8 mouse cellular contexts compared by ENCODE assay signal in genomic region chr10:39732266-39733100, GRCm38 (mm10). TPM values are rescaled to one million over a fixed set of nuclear protein-coding genes. Genes with fewer than 3 reads are reported as not detected.
DNase-seq lines count a peak whose midpoint lies in the region; ATAC-seq lines count a peak whose summit lies in the region.

No protein-coding gene starts in this region.

- H3K4me1 ChIP-seq in intestine, embryonic 14.5 days (replicated peaks; ENCODE audit: control insufficient read depth, insufficient read depth, low read length): peaks cover 13% of the 10 kb centered on the region; the same call in 1 of the 2 replicates

- H3K4me3 ChIP-seq in intestine, embryonic 14.5 days (ENCODE audit: low read depth, low read length): peak overlapping the region; percentile 90

- peak overlapping the region; percentile 99 for H3K27ac ChIP-seq in intestine, embryonic 14.5 days (ENCODE audit: low read depth)

- peak overlapping the region; percentile 94 for H3K9ac ChIP-seq in intestine, embryonic 14.5 days (ENCODE audit: low read length)

- peak; percentile 59 for ATAC-seq in intestine, embryonic 14.5 days (replicated peaks; ENCODE audit: low FRiP score, low TSS enrichment, low read depth)

- intact Hi-C loops in gastrocnemius, postnatal 14 days (cut with DNase I; ENCODE audit: low total_unique reads): no loop called here
- intact Hi-C loops in left cerebral cortex, postnatal 25 days (cut with DNase I): loop anchor here (2.0 to 5.0 kb wide), 2 partner anchors 192 to 560 kb away; no protein-coding TSS in a partner anchor

- H3K9me3 ChIP-seq in intestine, embryonic 14.5 days (ENCODE audit: control insufficient read depth, low read length): no peaks in the 10 kb centered on the region

- H3K36me3 ChIP-seq in intestine, embryonic 14.5 days (ENCODE audit: control insufficient read depth, insufficient read depth, low read length): no peaks in the 10 kb centered on the region

- under 1% methylated on average over 90 of the region's 105 CpGs for WGBS in intestine, embryonic 14.5 days

- peak; percentile 84 for DNase-seq in adipocyte (ENCODE audit: low spot score)
- peak; percentile 82 for DNase-seq in embryo, embryonic 10.5 days (ENCODE audit: low spot score)
- DNase-seq in gastrocnemius, postnatal 14 days: peak; percentile 84
- peak; percentile 89 for DNase-seq in intestine, embryonic 14.5 days (ENCODE audit: low spot score)
- peak; percentile 74 to 83 for DNase-seq in left cerebral cortex, postnatal 25 days (ENCODE audit: low spot score in 2 of 2)
- DNase-seq in mesoderm, embryonic 11.5 days (ENCODE audit: low read depth, low spot score): peak; percentile 82
- DNase-seq in right cerebral cortex, postnatal 36 days (ENCODE audit: low spot score in 2 of 2): peak; percentile 64 to 67
- peak; percentile 87 for DNase-seq in yolk sac, embryonic 10.5 days (ENCODE audit: low spot score)

- peak overlapping the region; percentile 68 for H3K4me2 ChIP-seq in intestine, embryonic 14.5 days (ENCODE audit: low read length)

- H3K27me3 ChIP-seq in intestine, embryonic 14.5 days (replicated peaks; ENCODE audit: control insufficient read depth, insufficient read depth, low read length): no peaks in the 10 kb centered on the region

RNA-seq across cellular contexts. Expression of gene Rev3l, which starts 0.6 kb away (rescaled TPM):
- 10 to 100 TPM; 36.3 to 40.9 TPM for total RNA-seq in gastrocnemius, postnatal 14 days (2021)
- 23.0 and 23.3 TPM in 2 replicates for polyA plus RNA-seq in intestine, embryonic 14.5 days (2014; fragmentation: Nextera tagmentation; extraction: Ambion mirVana)
- total RNA-seq in left cerebral cortex, postnatal 25 days (2021): 10 to 100 TPM; 24.7 to 28.5 TPM

Comparison
In these comparisons a context has a peak if more than half of its experiments do, and no peak if none do; other contexts are left out.
1. Peak in every context shown above with its lines: DNase-seq, ATAC-seq, H3K4me3 ChIP-seq and H3K27ac ChIP-seq.